Mouse (Mus musculus): ENCODE measurements around the gene Hhip. TPM values are rescaled to one million over a fixed set of nuclear protein-coding genes. Genes with fewer than 3 reads are reported as not detected.

Hhip gene
- polyA plus RNA-seq, 1 experiment = 4.9 TPM

DNA sequence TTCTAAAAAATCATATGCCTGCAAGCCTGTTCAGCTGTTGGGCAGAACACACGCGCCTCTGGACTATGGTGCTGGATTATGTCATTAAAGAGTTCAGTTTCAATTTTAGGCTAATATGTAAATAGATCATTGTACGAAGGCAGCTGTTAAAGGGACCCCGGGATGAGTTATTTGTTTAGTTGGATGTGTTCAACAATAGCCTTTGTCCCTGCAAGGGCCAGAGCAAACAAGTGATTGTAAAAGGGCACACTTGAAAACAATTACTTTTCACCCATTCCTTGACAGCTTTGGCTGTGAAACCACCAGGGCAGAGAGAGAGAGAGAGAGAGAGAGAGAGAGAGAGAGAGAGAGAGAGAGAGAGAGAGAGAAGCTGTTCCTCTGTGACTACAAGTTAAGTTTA lies 3.6 kb downstream of the Hhip start:
- Histone ChIP-seq H3K36me3 (ENCODE audit: control insufficient read depth, insufficient read depth, low read length) (no peaks in the 10 kb centered on the region), H3K27ac (ENCODE audit: insufficient read depth, low read depth, low read length) (no peak overlapping the region), H3K27me3 (ENCODE audit: control insufficient read depth, insufficient read depth, low read length) (peaks cover 18% of the 10 kb centered on the region; the same call in 1 of the 2 replicates), H3K4me1 (ENCODE audit: control insufficient read depth, insufficient read depth, insufficient read length, low read length) (peaks cover 3% of the 10 kb centered on the region; the same call in 1 of the 2 replicates), H3K4me3 (ENCODE audit: low read depth, low read length) (no peak overlapping the region)
- TF ChIP-seq CTCF (IDR thresholded peaks at IDR 0.05; ENCODE audit: extremely low read depth, insufficient read length, insufficient replicate concordance, low read depth, low read length) (no peak), POLR2A (IDR thresholded peaks at IDR 0.05; ENCODE audit: low read depth, low read length) (no peak)
- WGBS = 15% methylated on average over 4 of the region's 4 CpGs

- Histone ChIP-seq H3K36me3 (ENCODE audit: control insufficient read depth, insufficient read depth, low read length) (no peaks in the 10 kb centered on the region), H3K4me1 (ENCODE audit: control insufficient read depth, insufficient read depth, insufficient read length, low read length) (peaks cover 3% of the 10 kb centered on the region; the same call in 1 of the 2 replicates), H3K27ac (ENCODE audit: insufficient read depth, low read depth, low read length) (no peak overlapping the region), H3K27me3 (ENCODE audit: control insufficient read depth, insufficient read depth, low read length) (peaks cover 12% of the 10 kb centered on the region; the same call in 1 of the 2 replicates), H3K4me3 (ENCODE audit: low read depth, low read length) (no peak overlapping the region)
- no peak for TF ChIP-seq POLR2A (IDR thresholded peaks at IDR 0.05; ENCODE audit: low read depth, low read length)
- no peak for TF ChIP-seq CTCF (IDR thresholded peaks at IDR 0.05; ENCODE audit: extremely low read depth, insufficient read length, insufficient replicate concordance, low read depth, low read length)
- WGBS = 52% methylated on average over 1 of the region's 1 CpGs
These were observed 5.0 kb downstream of the Hhip start for GRCm38 (mm10) chr8:80052838-80053237.

- TF ChIP-seq CTCF (IDR thresholded peaks at IDR 0.05; ENCODE audit: extremely low read depth, insufficient read length, insufficient replicate concordance, low read depth, low read length) = no peak
- H3K27ac ChIP-seq (ENCODE audit: insufficient read depth, low read depth, low read length) = no peak overlapping the region
- H3K36me3 ChIP-seq (ENCODE audit: control insufficient read depth, insufficient read depth, low read length) = no peaks in the 10 kb centered on the region
- no peaks in the 10 kb centered on the region for H3K4me1 ChIP-seq (ENCODE audit: control insufficient read depth, insufficient read depth, insufficient read length, low read length)
- WGBS = 61% methylated on average over 5 of the region's 5 CpGs
- H3K4me3 ChIP-seq (ENCODE audit: low read depth, low read length) = no peak overlapping the region
- peaks cover under 1% of the 10 kb centered on the region; the same call in 1 of the 2 replicates for H3K27me3 ChIP-seq (ENCODE audit: control insufficient read depth, insufficient read depth, low read length)
These were observed 6.3 kb downstream of the Hhip start for GRCm38 (mm10) chr8:80051494-80051893.

DNA sequence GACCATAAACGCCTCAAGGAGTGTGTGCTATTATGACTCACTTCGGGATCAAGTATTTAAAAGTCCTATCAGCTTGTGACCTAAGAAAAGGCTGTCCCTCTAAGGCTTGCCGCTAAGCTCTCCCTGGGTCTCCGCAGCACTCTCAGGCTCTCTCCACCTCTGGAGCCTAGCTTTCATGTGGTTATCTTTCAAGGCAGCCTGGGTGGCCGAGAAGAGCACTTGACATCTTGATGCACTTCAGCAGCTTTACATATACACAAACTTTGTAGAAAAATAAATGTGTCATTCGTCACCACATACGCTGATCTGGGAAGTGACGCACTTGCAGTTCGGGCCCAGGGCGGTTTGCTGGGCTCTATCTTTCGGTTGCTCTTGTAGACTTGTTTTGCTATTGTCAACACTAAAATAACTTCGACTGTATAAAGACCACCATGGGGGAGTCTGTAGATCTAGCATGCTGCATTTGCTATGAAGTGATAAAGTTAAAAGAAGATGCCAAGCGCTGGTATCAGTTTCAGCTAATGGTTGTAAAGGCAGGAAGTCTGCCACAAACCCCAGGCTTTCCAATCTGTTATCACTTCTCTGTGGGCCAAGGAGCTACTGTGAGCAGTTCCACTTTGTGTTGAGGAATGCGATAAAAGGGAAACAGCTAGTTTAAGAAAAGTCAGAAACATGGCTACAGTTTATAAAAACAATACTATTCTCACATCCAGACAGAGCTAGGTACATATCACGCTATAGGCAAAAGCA lies 8.4 kb downstream of the Hhip start:
- TF ChIP-seq POLR2A (IDR thresholded peaks at IDR 0.05; ENCODE audit: low read depth, low read length) (no peak), CTCF (IDR thresholded peaks at IDR 0.05; ENCODE audit: extremely low read depth, insufficient read length, insufficient replicate concordance, low read depth, low read length) (no peak)
- no peak overlapping the region for H3K4me3 ChIP-seq (ENCODE audit: low read depth, low read length)
- H3K36me3 ChIP-seq (ENCODE audit: control insufficient read depth, insufficient read depth, low read length) = no peaks in the 10 kb centered on the region
- H3K4me1 ChIP-seq (ENCODE audit: control insufficient read depth, insufficient read depth, insufficient read length, low read length) = no peaks in the 10 kb centered on the region
- H3K27me3 ChIP-seq (ENCODE audit: control insufficient read depth, insufficient read depth, low read length) = no peaks in the 10 kb centered on the region
- WGBS = 57% methylated on average over 15 of the region's 15 CpGs
- H3K27ac ChIP-seq (ENCODE audit: insufficient read depth, low read depth, low read length) = no peak overlapping the region

- no peaks in the 10 kb centered on the region for H3K36me3 ChIP-seq (ENCODE audit: control insufficient read depth, insufficient read depth, low read length)
- H3K27me3 ChIP-seq (ENCODE audit: control insufficient read depth, insufficient read depth, low read length) = no peaks in the 10 kb centered on the region
- no peak overlapping the region for H3K4me3 ChIP-seq (ENCODE audit: low read depth, low read length)
- no peak for TF ChIP-seq POLR2A (IDR thresholded peaks at IDR 0.05; ENCODE audit: low read depth, low read length)
- TF ChIP-seq CTCF (IDR thresholded peaks at IDR 0.05; ENCODE audit: extremely low read depth, insufficient read length, insufficient replicate concordance, low read depth, low read length) = no peak
- no peaks in the 10 kb centered on the region for H3K4me1 ChIP-seq (ENCODE audit: control insufficient read depth, insufficient read depth, insufficient read length, low read length)
- no peak overlapping the region for H3K27ac ChIP-seq (ENCODE audit: insufficient read depth, low read depth, low read length)
- 73% methylated on average over 4 of the region's 4 CpGs for WGBS
These were observed 9.6 kb downstream of the Hhip start for GRCm38 (mm10) chr8:80048256-80048655.

GRCm38 (mm10) chr8:80037644-80038253 lies 20.1 kb downstream of the Hhip start:
- Histone ChIP-seq H3K36me3 (ENCODE audit: control insufficient read depth, insufficient read depth, low read length) (no peaks in the 10 kb centered on the region), H3K27ac (ENCODE audit: insufficient read depth, low read depth, low read length) (no peak overlapping the region), H3K4me3 (ENCODE audit: low read depth, low read length) (no peak overlapping the region), H3K4me1 (ENCODE audit: control insufficient read depth, insufficient read depth, insufficient read length, low read length) (no peaks in the 10 kb centered on the region), H3K27me3 (ENCODE audit: control insufficient read depth, insufficient read depth, low read length) (no peaks in the 10 kb centered on the region)
- WGBS = 63% methylated on average over 4 of the region's 4 CpGs
- TF ChIP-seq POLR2A (IDR thresholded peaks at IDR 0.05; ENCODE audit: low read depth, low read length) (no peak), CTCF (IDR thresholded peaks at IDR 0.05; ENCODE audit: extremely low read depth, insufficient read length, insufficient replicate concordance, low read depth, low read length) (no peak)

DNA sequence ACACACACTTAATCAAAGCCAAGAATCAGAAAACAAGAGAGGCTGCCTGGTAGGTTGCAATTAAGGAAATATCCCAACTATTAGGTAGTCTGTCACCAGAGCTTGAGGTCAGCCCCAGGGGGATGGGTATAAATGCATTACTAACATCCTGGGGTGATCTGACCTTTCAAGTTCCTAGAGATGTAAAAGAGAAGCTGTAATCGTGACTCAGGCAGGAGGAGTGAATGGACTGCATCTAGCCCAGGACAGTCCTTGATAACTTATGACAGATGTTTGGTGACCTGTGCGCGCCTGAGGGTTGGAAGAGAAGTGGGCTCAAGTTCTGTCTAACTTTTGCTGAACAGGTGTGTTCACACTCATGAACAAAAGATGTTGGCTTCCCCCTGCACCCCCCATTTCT lies 25.2 kb downstream of the Hhip start:
- WGBS = 80% methylated on average over 3 of the region's 3 CpGs
- TF ChIP-seq POLR2A (IDR thresholded peaks at IDR 0.05; ENCODE audit: low read depth, low read length) = no peak

More for the DNA sequence above, 25.2 kb downstream of the Hhip start:
- Histone ChIP-seq H3K4me1 (ENCODE audit: control insufficient read depth, insufficient read depth, insufficient read length, low read length) (peaks cover 3% of the 10 kb centered on the region; the same call in 1 of the 2 replicates), H3K36me3 (ENCODE audit: control insufficient read depth, insufficient read depth, low read length) (no peaks in the 10 kb centered on the region), H3K27me3 (ENCODE audit: control insufficient read depth, insufficient read depth, low read length) (no peaks in the 10 kb centered on the region), H3K4me3 (ENCODE audit: low read depth, low read length) (no peak overlapping the region), H3K27ac (ENCODE audit: insufficient read depth, low read depth, low read length) (no peak overlapping the region)

Data from small intestine, adult 2 months (tissue).